11 mouse cellular contexts compared by ENCODE assay signal in the genomic region with DNA sequence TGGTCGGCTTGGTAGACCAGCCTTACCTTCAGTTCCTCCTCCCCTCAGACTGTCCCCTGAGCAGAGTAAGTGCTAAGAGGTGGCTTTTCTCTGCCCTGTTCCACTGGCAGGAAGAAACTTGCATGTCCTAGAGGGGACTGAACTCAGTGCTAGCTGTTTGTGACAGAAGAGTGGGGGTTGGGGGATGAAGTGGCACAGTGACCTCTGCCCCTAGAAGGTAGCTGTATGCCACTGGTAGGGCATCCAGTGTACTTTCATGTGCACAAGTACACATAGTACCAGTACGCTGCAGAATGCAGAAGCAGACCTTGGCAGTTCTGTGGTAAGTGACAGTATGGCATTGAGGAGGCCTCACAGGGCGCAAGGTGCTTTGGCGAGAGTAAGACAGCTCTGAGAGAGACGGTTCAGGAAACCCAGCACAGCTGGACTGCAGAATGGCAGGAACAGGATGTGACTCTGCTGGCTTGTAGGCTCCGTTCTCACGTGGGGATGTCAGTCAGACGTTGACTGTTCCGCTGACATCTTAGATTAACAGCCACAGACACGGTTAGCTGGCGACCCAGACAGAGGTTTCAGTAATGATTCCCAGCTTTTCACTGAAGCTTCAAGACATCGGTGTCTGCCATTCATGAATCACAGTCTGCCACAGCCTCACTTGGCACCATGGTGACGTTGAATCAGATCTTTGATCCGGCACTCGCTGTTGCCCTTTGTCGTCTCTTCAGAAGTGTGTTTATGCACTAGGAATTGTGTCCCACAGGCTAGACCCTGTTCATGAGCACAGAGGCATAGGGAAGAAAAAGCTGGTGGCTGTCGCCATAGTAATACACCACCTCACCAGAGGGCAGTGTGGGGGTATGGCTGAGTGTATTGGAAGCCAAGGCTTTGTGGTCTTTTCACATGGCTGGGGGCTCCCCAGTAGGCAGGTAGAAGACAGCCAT.
DNase-seq lines count a peak whose midpoint lies in the region; ATAC-seq lines count a peak whose summit lies in the region.
"Had no signal": no experiment of that assay in that cellular context is flagged by ENCODE, and none has a peak within 500 bp of the region (broad histone marks: within the 10 kb centered on the region; RNA-seq: fewer than 3 reads in every experiment).

No protein-coding gene starts in this region.

- no peak overlapping the region for H3K4me3 ChIP-seq in heart, embryonic 15.5 days
- no peak overlapping the region for H3K4me3 ChIP-seq in midbrain, embryonic 15.5 days
- H3K4me3 ChIP-seq: liver, embryonic 15.5 days had no signal

- WGBS in heart, embryonic 15.5 days = 52% methylated on average over 17 of the region's 17 CpGs
- 38% methylated on average over 17 of the region's 17 CpGs for WGBS in midbrain, embryonic 15.5 days

- no peaks in the 10 kb centered on the region for H3K36me3 ChIP-seq in heart, embryonic 15.5 days
- no peaks in the 10 kb centered on the region for H3K36me3 ChIP-seq in midbrain, embryonic 15.5 days (replicated peaks)
- H3K36me3 ChIP-seq: liver, embryonic 15.5 days had no signal

- H3K4me2 ChIP-seq in heart, embryonic 15.5 days = no peak overlapping the region
- no peak overlapping the region for H3K4me2 ChIP-seq in midbrain, embryonic 15.5 days
- H3K4me2 ChIP-seq: liver, embryonic 15.5 days had no signal

- H3K27ac ChIP-seq in heart, embryonic 15.5 days = no peak overlapping the region
- no peak overlapping the region for H3K27ac ChIP-seq in midbrain, embryonic 15.5 days
- H3K27ac ChIP-seq: liver, embryonic 15.5 days had no signal

- no peaks in the 10 kb centered on the region for H3K27me3 ChIP-seq in heart, embryonic 15.5 days
- H3K27me3 ChIP-seq in midbrain, embryonic 15.5 days (replicated peaks) = 0 out of 2 replicates have a peak, but pooled peaks cover 3% of the 10 kb centered on the region
- H3K27me3 ChIP-seq: liver, embryonic 15.5 days had no signal

- peaks cover 25% of the 10 kb centered on the region for H3K4me1 ChIP-seq in heart, embryonic 15.5 days (replicated peaks)
- peaks cover 47% of the 10 kb centered on the region for H3K4me1 ChIP-seq in midbrain, embryonic 15.5 days

- peak; percentile 21; the same call in 1 of the 2 replicates for ATAC-seq in heart, embryonic 15.5 days (replicated peaks; ENCODE audit: insufficient number of reproducible peaks, insufficient read depth, low FRiP score, low read depth)
- peak; percentile 75 for ATAC-seq in granulocyte monocyte progenitor cell, adult 5-6 weeks (replicated peaks; ENCODE audit: poor library complexity, severe bottlenecking)
- 0 out of 2 replicates have a peak, but pooled peaks have one; percentile 7 for ATAC-seq in midbrain, embryonic 15.5 days (replicated peaks)

- DNase-seq in heart, postnatal 36 days = no peak
- DNase-seq in CD4-positive, CD25-positive, alpha-beta regulatory T cell, adult 2 months (ENCODE audit: low read depth, low spot score) = peak; percentile 59
- no peak for DNase-seq in gastrocnemius, postnatal 14 days
- DNase-seq in right cerebral cortex, adult 2 months (ENCODE audit: low spot score in 2 of 2) = no peak
- DNase-seq in lung, postnatal 10 days = no peak
- DNase-seq: adrenal gland, adult 2 months; heart, adult 18-20 months had no signal

- intact Hi-C loops in heart, postnatal 36 days (cut with DNase I) = no loop called here
- intact Hi-C loops in gastrocnemius, postnatal 14 days (cut with DNase I; ENCODE audit: low total_unique reads) = no loop called here

- no peaks in the 10 kb centered on the region for H3K9me3 ChIP-seq in heart, embryonic 15.5 days (replicated peaks)
- H3K9me3 ChIP-seq in midbrain, embryonic 15.5 days = no peaks in the 10 kb centered on the region
- H3K9me3 ChIP-seq: liver, embryonic 15.5 days had no signal

- H3K9ac ChIP-seq in heart, embryonic 15.5 days = no peak overlapping the region
- H3K9ac ChIP-seq in midbrain, embryonic 15.5 days = no peak overlapping the region
- H3K9ac ChIP-seq: liver, embryonic 15.5 days had no signal

Comparison
In these comparisons a context has a peak if more than half of its experiments do, and no peak if none do; other contexts are left out.
1. ATAC-seq: peak in every context shown above with its lines; median percentile 75 in granulocyte monocyte progenitor cell, adult 5-6 weeks; 21 in heart, embryonic 15.5 days; 7 in midbrain, embryonic 15.5 days.